Mouse (Mus musculus): Measurements from ENCODE around the gene Ccl25. TPM values are rescaled to one million over a fixed set of nuclear protein-coding genes. Genes with fewer than 3 reads are reported as not detected.
"Not testable (repeated sequence)": the region's sequence is repeated elsewhere in the genome, so short reads cannot be mapped to it uniquely, and the experiment has no call there.

Gene Ccl25
- total RNA-seq, 2 experiments from 2014 or later = 7.4 to 14.4 TPM

- not testable (repeated sequence) for ATAC-seq (replicated peaks; ENCODE audit: low FRiP score, poor library complexity, severe bottlenecking)
These were observed 83.4 kb downstream of the Ccl25 start for GRCm38 (mm10) chr8:4408425-4408824.

Other genes starting within 250 kb of the Ccl25 start
- 2.3 and 7.1 TPM in 2 replicates for gene Cd209f, start 219.4 kb upstream of the Ccl25 start, total RNA-seq (2015; ENCODE audit: low replicate concordance)
- gene Cd209f, start 219.4 kb upstream of the Ccl25 start, total RNA-seq (2017; ENCODE audit: low replicate concordance) = 1.4 and 3.4 TPM in 2 replicates
- gene Cd209g, start 191.1 kb upstream of the Ccl25 start, total RNA-seq (2015; ENCODE audit: low replicate concordance) = 3.1 TPM in 1 of 2 replicates, not detected in the other
- 0.56 and 0.85 TPM in 2 replicates for gene Cd209g, start 191.1 kb upstream of the Ccl25 start, total RNA-seq (2017; ENCODE audit: low replicate concordance)
- gene Evi5l, start 158.6 kb upstream of the Ccl25 start, total RNA-seq (2015; ENCODE audit: low replicate concordance) = 0.38 and 4.0 TPM in 2 replicates
- 3.6 and 4.2 TPM in 2 replicates for gene Evi5l, start 158.6 kb upstream of the Ccl25 start, total RNA-seq (2017; ENCODE audit: low replicate concordance)
- gene Prr36, start 107.8 kb upstream of the Ccl25 start, total RNA-seq (2015; ENCODE audit: low replicate concordance) = not detected in 2 replicates
- gene Prr36, start 107.8 kb upstream of the Ccl25 start, total RNA-seq (2017; ENCODE audit: low replicate concordance) = 0.09 TPM in 1 of 2 replicates, not detected in the other
- not detected in 2 replicates for gene Lrrc8e, start 98.4 kb upstream of the Ccl25 start, total RNA-seq (2015; ENCODE audit: low replicate concordance)
- not detected in 2 replicates for gene Lrrc8e, start 98.4 kb upstream of the Ccl25 start, total RNA-seq (2017; ENCODE audit: low replicate concordance)
- gene Map2k7, start 86.5 kb upstream of the Ccl25 start, total RNA-seq (2015; ENCODE audit: low replicate concordance) = 16.3 and 22.4 TPM in 2 replicates
- gene Map2k7, start 86.5 kb upstream of the Ccl25 start, total RNA-seq (2017; ENCODE audit: low replicate concordance) = 6.6 and 8.6 TPM in 2 replicates
- 0.84 TPM in 1 of 2 replicates, not detected in the other for gene Gm49320, start 86.3 kb upstream of the Ccl25 start, total RNA-seq (2015; ENCODE audit: low replicate concordance)
- not detected in 2 replicates for gene Gm49320, start 86.3 kb upstream of the Ccl25 start, total RNA-seq (2017; ENCODE audit: low replicate concordance)
- 6.1 TPM in 1 of 2 replicates, not detected in the other for gene Tgfbr3l, start 77.0 kb upstream of the Ccl25 start, total RNA-seq (2015; ENCODE audit: low replicate concordance)
- gene Tgfbr3l, start 77.0 kb upstream of the Ccl25 start, total RNA-seq (2017; ENCODE audit: low replicate concordance) = 0.43 TPM in 1 of 2 replicates, not detected in the other
- gene Snapc2, start 72.1 kb upstream of the Ccl25 start, total RNA-seq (2015; ENCODE audit: low replicate concordance) = 6.3 and 13.8 TPM in 2 replicates
- 0.68 and 0.84 TPM in 2 replicates for gene Snapc2, start 72.1 kb upstream of the Ccl25 start, total RNA-seq (2017; ENCODE audit: low replicate concordance)
- not detected in 2 replicates for gene Ctxn1, start 65.9 kb upstream of the Ccl25 start, total RNA-seq (2015; ENCODE audit: low replicate concordance)
- gene Ctxn1, start 65.9 kb upstream of the Ccl25 start, total RNA-seq (2017; ENCODE audit: low replicate concordance) = 0.34 TPM in 1 of 2 replicates, not detected in the other
- 11.7 and 24.2 TPM in 2 replicates for gene Timm44, start 49.3 kb upstream of the Ccl25 start, total RNA-seq (2015; ENCODE audit: low replicate concordance)
- 19.4 and 31.6 TPM in 2 replicates for gene Timm44, start 49.3 kb upstream of the Ccl25 start, total RNA-seq (2017; ENCODE audit: low replicate concordance)
- gene Elavl1, start 203 bp downstream of the Ccl25 start, total RNA-seq (2015; ENCODE audit: low replicate concordance) = 22.3 and 28.2 TPM in 2 replicates
- 17.0 and 26.2 TPM in 2 replicates for gene Elavl1, start 203 bp downstream of the Ccl25 start, total RNA-seq (2017; ENCODE audit: low replicate concordance)
- gene Cers4, start 167.8 kb downstream of the Ccl25 start, total RNA-seq (2015; ENCODE audit: low replicate concordance) = not detected in 2 replicates
- 0.70 and 0.77 TPM in 2 replicates for gene Cers4, start 167.8 kb downstream of the Ccl25 start, total RNA-seq (2017; ENCODE audit: low replicate concordance)